Mouse (Mus musculus) retina, postnatal 1 day (tissue): ENCODE data around the gene Sgk2.
A peak's percentile ranks its signal among the peaks of the same experiment; 100 is the strongest.

Source experiments
- DNase-seq: peaks from one replicate; pipeline ENCODE4 v3.0.0-alpha.2; 2012

Sgk2 gene

DNA sequence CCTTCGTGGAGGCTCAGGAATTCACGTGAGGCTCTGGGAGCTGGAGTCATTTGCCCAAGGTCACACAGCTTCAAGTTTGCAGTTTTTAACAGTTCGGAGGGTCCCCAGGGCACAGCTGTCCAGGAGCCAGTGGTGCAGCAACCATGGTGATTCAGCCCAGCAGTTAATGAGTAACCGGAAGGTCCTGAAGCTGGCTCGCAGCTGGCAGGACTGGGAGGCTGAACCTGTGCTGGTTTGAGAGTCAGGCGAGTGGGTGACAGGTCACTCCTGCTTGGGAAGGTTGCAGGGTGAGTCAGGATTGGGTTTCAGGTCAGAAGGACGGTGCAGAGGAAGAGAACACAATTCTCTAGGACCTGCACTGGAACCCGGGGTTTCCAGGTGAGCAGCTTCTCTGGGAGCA lies at the start of gene Sgk2:
Sgk2 (plus strand) TSS at position 113 of the 400 bp plus-strand sequence.
- no peak for DNase-seq

DNA sequence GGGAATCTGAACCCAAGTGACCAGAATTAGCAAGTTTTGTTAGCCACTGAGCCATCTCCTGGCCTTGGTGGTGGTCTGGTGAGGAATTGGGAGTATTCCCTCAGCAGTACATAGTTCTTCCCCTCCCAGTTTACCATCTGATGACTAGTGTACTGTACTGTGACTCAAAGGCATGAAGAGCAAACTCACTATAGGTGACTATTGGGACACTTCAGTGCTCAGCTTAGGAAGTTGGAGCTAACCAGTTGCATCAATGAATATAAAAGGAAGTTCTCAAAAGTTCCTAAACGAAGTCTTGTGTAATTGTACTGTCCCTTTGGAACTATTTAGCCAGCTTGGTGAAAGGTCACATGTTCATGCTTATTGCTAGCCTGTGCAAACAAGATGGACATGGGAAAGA lies 47.6 kb upstream of the Sgk2 start:
- no peak for DNase-seq

GRCm38 (mm10) chr2:162943148-162943846 lies 43.8 kb upstream of the Sgk2 start, which contains the start of gene L3mbtl1:
Gene L3mbtl1 (plus strand): TSS chr2:162943472.
- DNase-seq, result peak; percentile 64

- DNase-seq, result no peak
These were observed 43.2 kb upstream of the Sgk2 start for GRCm38 (mm10) chr2:162943931-162944330.

DNA sequence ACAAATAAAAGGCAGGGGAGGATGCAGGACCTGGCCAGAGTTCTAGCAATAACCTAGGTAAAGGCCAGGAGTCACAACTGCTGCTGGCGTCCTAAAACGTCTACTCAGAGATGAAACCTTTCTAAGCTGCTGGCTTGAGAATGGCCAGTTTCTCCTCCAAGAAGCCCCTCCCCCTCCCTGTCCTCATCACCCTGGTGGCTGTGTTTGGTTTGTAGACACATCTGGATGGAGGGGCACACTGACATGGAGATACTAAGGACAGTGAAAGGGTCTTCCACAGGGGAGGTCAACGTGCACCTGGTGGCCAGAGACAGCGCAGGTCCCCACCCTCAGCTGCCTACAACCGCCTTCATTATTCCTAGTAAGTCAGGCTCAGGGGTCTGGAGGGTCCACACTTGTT lies 40.2 kb upstream of the Sgk2 start:
- DNase-seq, result no peak

DNA sequence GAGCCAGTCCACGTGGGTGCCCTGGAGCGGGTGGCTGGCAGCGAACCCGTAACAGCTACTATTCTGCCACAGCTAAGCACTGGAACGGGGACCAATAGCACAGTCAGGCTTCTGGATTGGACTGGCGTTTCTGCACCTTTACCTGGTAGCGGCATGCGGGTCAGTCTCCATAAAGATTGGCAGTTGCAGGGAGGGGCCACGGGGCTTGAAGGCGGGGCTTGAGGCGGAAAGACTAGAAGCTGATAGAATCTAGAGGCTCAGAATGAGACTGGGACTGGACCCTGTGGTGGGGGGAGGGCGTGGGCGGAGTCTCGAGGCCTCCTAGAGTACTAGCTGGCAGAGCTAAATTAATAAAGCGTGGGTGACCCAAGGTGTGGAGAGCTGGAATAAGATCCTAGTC lies 39.4 kb upstream of the Sgk2 start:
- DNase-seq, result peak; percentile 49

GRCm38 (mm10) chr2:162948221-162948620 lies 38.9 kb upstream of the Sgk2 start:
- no peak for DNase-seq

- no peak for DNase-seq
These were observed 36.4 kb upstream of the Sgk2 start for GRCm38 (mm10) chr2:162950776-162951175.

DNA sequence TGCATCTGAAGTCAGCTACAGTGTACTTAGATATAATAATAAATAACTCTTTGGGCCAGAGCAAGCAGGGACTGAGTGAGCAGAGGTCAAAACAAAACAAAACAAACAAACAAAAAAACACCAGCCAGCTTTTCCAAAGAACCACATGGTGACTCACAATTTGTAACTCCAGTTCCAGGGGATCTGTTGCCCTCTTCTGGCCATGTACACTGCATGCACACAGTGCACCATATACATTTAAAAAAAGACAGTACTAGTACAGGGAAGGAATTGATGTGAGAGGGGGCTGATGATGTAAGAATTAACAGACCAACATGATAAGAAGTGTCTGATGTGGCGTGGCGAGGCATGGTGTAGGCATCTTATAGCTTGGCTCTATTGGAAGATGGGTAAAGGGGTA lies 30.3 kb upstream of the Sgk2 start:
- no peak for DNase-seq

GRCm38 (mm10) chr2:162961321-162961720 lies 25.8 kb upstream of the Sgk2 start:
- DNase-seq, result no peak

GRCm38 (mm10) chr2:162966734-162967133 lies 20.4 kb upstream of the Sgk2 start:
- no peak for DNase-seq

- peak; percentile 76 for DNase-seq
These were observed 18.8 kb upstream of the Sgk2 start for GRCm38 (mm10) chr2:162968357-162968756.

DNA sequence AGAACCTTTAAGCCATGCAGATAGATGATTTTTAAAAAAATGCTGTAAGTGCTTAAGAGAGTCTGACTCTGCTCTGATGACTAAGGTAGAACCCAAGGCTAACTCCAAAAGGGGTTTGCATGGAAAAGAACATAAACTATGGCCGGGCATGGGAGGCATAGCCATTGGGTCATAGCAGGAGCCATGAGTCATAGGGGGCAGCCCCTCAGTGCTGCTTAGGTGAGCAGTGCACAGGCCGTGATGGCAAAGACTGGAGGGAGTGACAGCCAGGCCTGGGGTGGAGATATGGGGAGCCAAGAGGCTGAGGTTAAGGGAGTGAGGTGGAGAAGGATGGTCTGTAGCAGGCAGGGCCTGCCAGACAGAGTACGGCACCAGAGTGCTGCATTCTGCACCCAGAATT lies 18.0 kb upstream of the Sgk2 start:
- no peak for DNase-seq

DNA sequence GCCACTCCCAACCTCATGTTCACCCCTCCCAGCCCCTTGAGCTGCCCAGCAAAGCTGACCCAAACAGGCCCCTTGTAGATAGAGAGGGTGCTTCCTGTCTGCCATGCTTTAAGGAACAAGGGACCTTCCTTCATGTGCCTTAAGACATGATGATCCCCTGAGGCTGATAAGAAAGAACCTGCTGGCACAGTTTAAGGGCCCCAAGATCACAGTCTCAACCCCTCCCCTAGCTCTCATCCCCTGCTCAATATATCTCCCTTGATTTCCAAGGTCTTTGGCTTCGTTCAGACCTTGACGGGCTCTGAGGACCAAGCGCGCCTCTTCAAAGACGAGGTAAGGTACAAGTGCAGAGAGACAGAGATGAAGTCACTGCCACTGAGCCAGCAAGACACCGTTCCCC lies 16.2 kb upstream of the Sgk2 start:
- DNase-seq, result no peak

DNA sequence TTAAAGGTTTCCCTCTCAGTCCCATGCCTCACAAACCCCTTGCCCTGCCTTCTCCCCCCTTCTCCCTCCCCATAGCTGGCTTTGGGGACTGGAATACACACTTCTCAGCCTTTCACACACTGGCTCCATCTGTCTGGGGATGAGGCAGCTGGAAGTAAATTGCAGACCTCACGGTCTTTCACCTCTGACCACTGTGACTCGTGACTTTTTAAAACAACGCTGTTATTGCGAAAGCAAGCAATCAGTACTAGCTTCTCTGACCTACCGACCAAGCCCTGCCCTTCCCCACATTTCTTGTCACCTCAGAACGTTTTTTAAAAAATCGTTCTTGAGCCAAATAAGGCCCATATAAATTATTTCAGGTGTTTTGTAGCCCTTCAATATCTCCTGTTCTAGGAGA lies 14.4 kb upstream of the Sgk2 start:
- DNase-seq, result no peak

DNA sequence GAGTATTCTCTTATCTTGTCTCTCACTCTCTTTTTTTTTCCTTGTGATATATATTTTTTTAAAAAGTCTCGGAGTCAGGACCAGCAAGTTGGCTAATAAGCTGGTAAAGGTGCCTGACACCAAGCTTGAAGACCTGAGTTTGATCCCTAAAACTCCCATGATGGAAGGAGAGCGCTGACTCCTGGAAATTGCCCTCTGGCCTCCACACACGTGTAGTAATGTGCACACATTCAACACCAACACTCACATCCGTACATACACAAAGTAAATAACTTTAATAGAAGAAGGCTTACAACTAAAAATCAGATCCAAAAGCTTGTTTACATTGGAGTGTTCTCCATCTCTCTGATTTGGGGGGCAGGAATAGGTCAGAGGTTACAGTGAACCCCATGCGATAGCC lies 13.9 kb upstream of the Sgk2 start:
- no peak for DNase-seq

DNA sequence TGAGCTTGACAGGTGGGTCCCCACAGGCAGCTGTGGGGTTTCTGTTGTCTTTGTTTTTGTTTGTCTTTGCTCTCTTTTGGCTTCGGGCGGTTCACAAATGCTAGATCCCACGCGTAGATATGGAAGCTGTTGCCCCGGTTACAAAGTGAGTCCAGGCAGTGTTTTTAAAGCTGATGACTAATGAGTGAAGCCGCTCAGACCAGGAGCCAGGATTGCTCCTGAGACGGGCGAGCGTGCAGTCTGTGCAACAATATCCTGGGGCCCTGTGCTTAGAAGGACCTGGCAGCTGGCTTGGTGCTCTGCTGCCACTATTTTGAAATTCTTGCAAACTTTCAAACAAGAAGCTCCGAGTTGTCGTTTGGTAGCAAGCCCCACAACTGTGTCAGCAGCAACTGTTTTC lies 13.5 kb upstream of the Sgk2 start:
- peak; percentile 61 for DNase-seq

GRCm38 (mm10) chr2:162975157-162975775 lies 11.9 kb upstream of the Sgk2 start:
- DNase-seq, result peak; percentile 37

GRCm38 (mm10) chr2:162976001-162976400 lies 11.1 kb upstream of the Sgk2 start:
- no peak for DNase-seq

DNA sequence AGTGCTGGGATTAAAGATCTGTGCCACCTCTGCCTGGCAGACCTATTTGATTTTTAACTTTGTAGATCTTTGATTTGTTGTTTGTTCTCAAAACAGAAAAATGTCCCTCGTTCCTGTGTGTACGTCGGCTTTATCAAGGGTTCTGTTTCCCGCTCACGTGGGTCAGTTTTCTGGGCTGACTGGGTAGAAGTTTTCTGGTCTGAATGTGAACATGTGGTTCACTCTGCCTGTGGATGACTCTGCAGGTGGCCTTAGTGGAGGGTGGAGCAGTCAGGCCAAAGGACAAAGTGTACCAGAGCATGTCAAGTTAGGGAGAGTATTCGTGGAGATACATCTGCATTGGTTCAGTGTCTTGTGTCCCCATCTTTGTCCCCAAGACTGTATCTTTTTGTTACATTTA lies 2.7 kb upstream of the Sgk2 start:
- no peak for DNase-seq

GRCm38 (mm10) chr2:162985923-162986322 lies 1.2 kb upstream of the Sgk2 start:
- DNase-seq, result peak; percentile 88

DNA sequence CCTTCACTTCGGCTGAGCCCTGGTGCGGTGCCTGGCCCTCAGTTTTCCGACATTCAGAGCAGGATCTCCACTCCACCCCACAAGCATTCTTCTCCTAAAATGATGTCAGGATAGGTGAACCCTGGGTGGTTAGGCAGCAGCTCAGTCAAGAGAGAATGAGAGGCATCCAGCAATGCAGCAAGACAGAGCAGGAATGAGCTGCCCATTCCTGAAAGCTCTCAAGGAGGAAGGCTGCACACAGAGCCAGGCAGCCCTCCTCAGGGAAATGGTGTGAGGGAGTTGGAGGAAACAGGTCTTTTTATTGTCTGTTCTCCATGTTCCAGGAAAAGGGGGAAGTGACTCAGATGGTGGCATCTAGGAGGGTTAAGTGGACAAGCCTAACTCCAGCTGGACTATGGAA lies 366 bp upstream of the Sgk2 start:
- no peak for DNase-seq

- DNase-seq, result no peak
These were observed 1.1 kb downstream of the Sgk2 start for GRCm38 (mm10) chr2:162988235-162988634.

GRCm38 (mm10) chr2:162991394-162992083 lies 4.4 kb downstream of the Sgk2 start:
- DNase-seq, result peak; percentile 12
